Mouse (Mus musculus): ENCODE results near the gene Rhobtb3. TPM values are rescaled to one million over a fixed set of nuclear protein-coding genes. Genes with fewer than 3 reads are reported as not detected.

Rhobtb3 gene
- polyA plus RNA-seq, 1 experiment from 2014 or later, result 0.11 TPM

GRCm38 (mm10) chr13:75845519-75846166 is 98.1 kb downstream of the Rhobtb3 start:
- Histone ChIP-seq H3K79me2 (ENCODE audit: inconsistent target) (peaks cover 49% of the 10 kb centered on the region), H3K4me3 (ENCODE audit: inconsistent target) (no peak overlapping the region), H3K36me3 (ENCODE audit: inconsistent target) (peaks cover 20% of the 10 kb centered on the region; the same call in 1 of the 2 replicates), H3K27ac (peak overlapping the region; percentile 63)
- WGBS (ENCODE audit: missing documents), result 0% methylated on average over 3 of the region's 4 CpGs

- Histone ChIP-seq H3K4me3 (ENCODE audit: inconsistent target) (no peak overlapping the region), H3K36me3 (ENCODE audit: inconsistent target) (peaks cover 20% of the 10 kb centered on the region; the same call in 1 of the 2 replicates), H3K79me2 (ENCODE audit: inconsistent target) (peaks cover 56% of the 10 kb centered on the region), H3K27ac (peak overlapping the region; percentile 63)
- WGBS (ENCODE audit: missing documents), result 90% methylated on average over 2 of the region's 2 CpGs
Measured at GRCm38 (mm10) chr13:75844833-75845518, 98.7 kb downstream of the Rhobtb3 start.

GRCm38 (mm10) chr13:75843993-75844683 is 99.6 kb downstream of the Rhobtb3 start:
- H3K79me2 ChIP-seq (ENCODE audit: inconsistent target), result peaks cover 58% of the 10 kb centered on the region
- H3K27ac ChIP-seq, result peak overlapping the region; percentile 63
- no peak overlapping the region for H3K4me3 ChIP-seq (ENCODE audit: inconsistent target)
- WGBS (ENCODE audit: missing documents), result 27% methylated on average over 8 of the region's 8 CpGs
- H3K36me3 ChIP-seq (ENCODE audit: inconsistent target), result peaks cover 20% of the 10 kb centered on the region; the same call in 1 of the 2 replicates

GRCm38 (mm10) chr13:75843331-75843730 is 100.4 kb downstream of the Rhobtb3 start:
- Histone ChIP-seq H3K27ac (no peak overlapping the region), H3K4me3 (ENCODE audit: inconsistent target) (no peak overlapping the region)

GRCm38 (mm10) chr13:75841950-75842349 is 101.8 kb downstream of the Rhobtb3 start:
- Histone ChIP-seq H3K27ac (no peak overlapping the region), H3K4me3 (ENCODE audit: inconsistent target) (no peak overlapping the region)

More at GRCm38 (mm10) chr13:75843331-75843730, 100.4 kb downstream of the Rhobtb3 start:
- Histone ChIP-seq H3K79me2 (ENCODE audit: inconsistent target) (peaks cover 58% of the 10 kb centered on the region), H3K36me3 (ENCODE audit: inconsistent target) (peaks cover 16% of the 10 kb centered on the region; the same call in 1 of the 2 replicates)
- 96% methylated on average over 5 of the region's 5 CpGs for WGBS (ENCODE audit: missing documents)

GRCm38 (mm10) chr13:75840752-75841285 is 102.9 kb downstream of the Rhobtb3 start:
- WGBS (ENCODE audit: missing documents), result 20% methylated on average over 6 of the region's 6 CpGs
- Histone ChIP-seq H3K27ac (peak overlapping the region; percentile 55), H3K36me3 (ENCODE audit: inconsistent target) (no peaks in the 10 kb centered on the region), H3K79me2 (ENCODE audit: inconsistent target) (peaks cover 58% of the 10 kb centered on the region), H3K4me3 (ENCODE audit: inconsistent target) (peak overlapping the region; percentile 87)

More at GRCm38 (mm10) chr13:75841950-75842349, 101.8 kb downstream of the Rhobtb3 start:
- 80% methylated on average over 3 of the region's 3 CpGs for WGBS (ENCODE audit: missing documents)
- peaks cover 58% of the 10 kb centered on the region for H3K79me2 ChIP-seq (ENCODE audit: inconsistent target)
- H3K36me3 ChIP-seq (ENCODE audit: inconsistent target), result peaks cover 4% of the 10 kb centered on the region; the same call in 1 of the 2 replicates

- WGBS (ENCODE audit: missing documents), result 0% methylated on average over 12 of the region's 12 CpGs
- no peaks in the 10 kb centered on the region for H3K36me3 ChIP-seq (ENCODE audit: inconsistent target)
- H3K4me3 ChIP-seq (ENCODE audit: inconsistent target), result peak within 1 kb of the TSS; percentile 87
- peak within 1 kb of the TSS; percentile 55 for H3K27ac ChIP-seq
- H3K79me2 ChIP-seq (ENCODE audit: inconsistent target), result peaks cover 52% of the 10 kb centered on the region
Measured at GRCm38 (mm10) chr13:75839719-75840481, 103.8 kb downstream of the Rhobtb3 start, which contains the start of gene Glrx. Gene Glrx, plus strand, starts transcription at chr13:75839868.

- Histone ChIP-seq H3K79me2 (ENCODE audit: inconsistent target) (peaks cover 38% of the 10 kb centered on the region), H3K36me3 (ENCODE audit: inconsistent target) (no peaks in the 10 kb centered on the region), H3K4me3 (ENCODE audit: inconsistent target) (no peak overlapping the region), H3K27ac (no peak overlapping the region)
- WGBS (ENCODE audit: missing documents), result 100% methylated on average over 4 of the region's 4 CpGs
Measured at GRCm38 (mm10) chr13:75838506-75838905, 105.2 kb downstream of the Rhobtb3 start.

- 93% methylated on average over 2 of the region's 2 CpGs for WGBS (ENCODE audit: missing documents)
- Histone ChIP-seq H3K4me3 (ENCODE audit: inconsistent target) (no peak overlapping the region), H3K27ac (no peak overlapping the region), H3K79me2 (ENCODE audit: inconsistent target) (peaks cover 7% of the 10 kb centered on the region), H3K36me3 (ENCODE audit: inconsistent target) (no peaks in the 10 kb centered on the region)
Measured at GRCm38 (mm10) chr13:75835461-75835860, 108.3 kb downstream of the Rhobtb3 start.

- Histone ChIP-seq H3K79me2 (ENCODE audit: inconsistent target) (no peaks in the 10 kb centered on the region), H3K4me3 (ENCODE audit: inconsistent target) (no peak overlapping the region), H3K27ac (no peak overlapping the region), H3K36me3 (ENCODE audit: inconsistent target) (no peaks in the 10 kb centered on the region)
Measured at GRCm38 (mm10) chr13:75833499-75833898, 110.2 kb downstream of the Rhobtb3 start.

- Histone ChIP-seq H3K4me3 (ENCODE audit: inconsistent target) (no peak overlapping the region), H3K27ac (no peak overlapping the region), H3K79me2 (ENCODE audit: inconsistent target) (no peaks in the 10 kb centered on the region), H3K36me3 (ENCODE audit: inconsistent target) (no peaks in the 10 kb centered on the region)
Measured at GRCm38 (mm10) chr13:75832697-75833096, 111.0 kb downstream of the Rhobtb3 start.

GRCm38 (mm10) chr13:75831710-75832109 is 112.0 kb downstream of the Rhobtb3 start:
- no peak overlapping the region for H3K27ac ChIP-seq
- no peaks in the 10 kb centered on the region for H3K36me3 ChIP-seq (ENCODE audit: inconsistent target)
- no peaks in the 10 kb centered on the region for H3K79me2 ChIP-seq (ENCODE audit: inconsistent target)
- no peak overlapping the region for H3K4me3 ChIP-seq (ENCODE audit: inconsistent target)
- 90% methylated on average over 6 of the region's 6 CpGs for WGBS (ENCODE audit: missing documents)

GRCm38 (mm10) chr13:75830708-75831107 is 113.0 kb downstream of the Rhobtb3 start:
- H3K36me3 ChIP-seq (ENCODE audit: inconsistent target), result no peaks in the 10 kb centered on the region
- no peaks in the 10 kb centered on the region for H3K79me2 ChIP-seq (ENCODE audit: inconsistent target)
- H3K4me3 ChIP-seq (ENCODE audit: inconsistent target), result no peak overlapping the region
- no peak overlapping the region for H3K27ac ChIP-seq
- WGBS (ENCODE audit: missing documents), result 100% methylated on average over 1 of the region's 1 CpGs

- Histone ChIP-seq H3K27ac (peak overlapping the region; percentile 58), H3K36me3 (ENCODE audit: inconsistent target) (no peaks in the 10 kb centered on the region), H3K4me3 (ENCODE audit: inconsistent target) (no peak overlapping the region), H3K79me2 (ENCODE audit: inconsistent target) (no peaks in the 10 kb centered on the region)
- 23% methylated on average over 1 of the region's 1 CpGs for WGBS (ENCODE audit: missing documents)
Measured at GRCm38 (mm10) chr13:75825388-75825787, 118.3 kb downstream of the Rhobtb3 start.

All from macrophage (primary cell).